Mouse (Mus musculus): ENCODE measurements around the gene Nudc.
"Not testable (repeated sequence)": the region's sequence is repeated elsewhere in the genome, so short reads cannot be mapped to it uniquely, and the experiment has no call there.

Gene Nudc

DNA sequence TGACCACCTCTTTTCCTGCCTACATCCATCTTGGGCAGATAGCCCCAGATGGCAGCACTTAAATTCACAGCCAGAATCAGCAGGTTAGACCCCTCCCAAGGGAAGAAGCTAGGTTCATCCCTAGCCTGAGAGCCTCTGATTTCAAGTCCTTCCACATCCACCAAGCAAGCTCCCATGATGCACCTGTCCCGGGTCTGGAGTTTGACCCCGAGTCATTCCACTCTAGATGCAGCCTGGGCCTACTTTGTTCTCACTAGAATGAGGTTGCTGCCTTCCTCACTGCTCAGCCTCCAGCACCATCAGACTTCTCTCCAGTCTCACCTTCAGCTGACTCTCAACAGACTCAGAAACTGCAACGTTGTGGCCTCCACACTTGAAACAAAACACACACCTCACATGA lies 9.7 kb downstream of the Nudc start:
- DNase-seq (ENCODE audit: low spot score): no peak

DNA sequence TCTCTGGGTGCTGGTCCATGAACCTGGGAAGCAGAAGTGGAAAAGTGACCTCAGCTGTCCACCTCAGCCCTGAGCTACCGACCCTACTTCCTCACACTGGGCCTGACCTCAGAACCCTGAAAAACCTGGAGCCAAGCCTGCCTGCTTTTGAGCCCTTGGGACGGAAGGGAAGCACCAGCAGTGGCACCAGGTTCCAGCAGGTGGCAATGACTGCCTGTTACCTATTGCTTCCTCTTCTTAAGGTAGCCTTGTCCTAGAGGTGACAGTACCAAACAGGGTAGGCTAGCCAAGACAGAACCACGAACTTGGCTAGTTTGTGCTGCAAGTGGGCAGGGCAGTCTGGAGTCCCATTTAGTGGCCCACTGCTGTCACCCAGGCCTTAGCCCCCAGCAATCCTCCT lies 13.0 kb downstream of the Nudc start:
- DNase-seq (ENCODE audit: low spot score): no peak

DNA sequence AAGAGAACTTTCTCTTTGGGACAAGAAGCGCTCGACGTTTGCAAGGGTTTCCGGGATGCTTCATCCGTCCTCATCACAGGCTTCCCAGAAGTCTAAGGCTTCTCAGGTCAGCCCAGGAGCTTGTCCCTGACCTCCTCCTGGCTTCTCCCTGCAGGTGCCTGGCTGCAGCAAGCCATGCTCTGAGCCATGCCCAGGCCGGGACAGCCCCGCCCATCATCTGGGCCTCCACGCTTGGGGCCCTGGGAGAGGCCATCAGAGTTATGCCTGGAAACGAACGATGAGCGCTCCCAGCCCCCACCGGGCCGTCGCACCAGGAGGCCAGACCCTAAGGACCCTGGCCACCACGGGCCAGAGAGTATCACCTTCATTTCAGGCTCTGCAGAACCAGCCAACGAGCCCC lies 18.0 kb downstream of the Nudc start:
- DNase-seq (ENCODE audit: low spot score): no peak

DNA sequence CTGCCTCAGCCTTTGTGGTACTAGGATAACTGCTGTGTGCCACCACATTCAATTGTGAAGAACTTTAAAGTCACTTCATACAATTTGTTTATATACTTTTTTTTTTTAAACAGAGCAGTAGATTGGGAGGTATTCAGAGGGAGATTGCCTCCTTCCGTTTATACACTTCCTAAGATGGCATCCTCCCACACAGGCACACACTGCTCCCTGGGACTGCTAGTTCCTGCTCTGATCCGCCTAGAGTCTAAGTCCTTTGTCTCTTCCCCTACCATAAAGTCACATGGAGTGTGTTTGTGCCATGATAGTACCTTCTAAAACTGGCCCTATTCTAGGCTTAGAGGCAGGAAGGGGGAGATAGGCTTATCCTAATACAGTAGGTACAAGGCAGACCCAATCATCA lies 24.3 kb downstream of the Nudc start:
- no peak for DNase-seq (ENCODE audit: low spot score)

DNA sequence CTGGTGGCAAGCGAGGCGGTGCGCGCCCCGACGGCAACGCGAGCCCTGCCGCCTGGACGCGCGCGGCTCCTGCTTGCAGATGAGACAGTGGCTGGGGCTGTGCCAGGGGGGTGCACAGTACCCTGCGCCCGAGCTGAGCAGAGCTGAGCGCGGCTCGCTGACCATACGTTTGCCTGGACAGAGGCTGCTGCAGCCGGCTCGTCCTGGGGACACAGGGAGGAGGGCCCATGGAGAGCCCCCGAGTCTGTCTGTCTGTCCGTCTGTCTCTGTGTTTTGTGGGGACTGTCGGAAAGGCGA lies 26.5 kb downstream of the Nudc start:
- no peak for DNase-seq (ENCODE audit: low spot score)

DNA sequence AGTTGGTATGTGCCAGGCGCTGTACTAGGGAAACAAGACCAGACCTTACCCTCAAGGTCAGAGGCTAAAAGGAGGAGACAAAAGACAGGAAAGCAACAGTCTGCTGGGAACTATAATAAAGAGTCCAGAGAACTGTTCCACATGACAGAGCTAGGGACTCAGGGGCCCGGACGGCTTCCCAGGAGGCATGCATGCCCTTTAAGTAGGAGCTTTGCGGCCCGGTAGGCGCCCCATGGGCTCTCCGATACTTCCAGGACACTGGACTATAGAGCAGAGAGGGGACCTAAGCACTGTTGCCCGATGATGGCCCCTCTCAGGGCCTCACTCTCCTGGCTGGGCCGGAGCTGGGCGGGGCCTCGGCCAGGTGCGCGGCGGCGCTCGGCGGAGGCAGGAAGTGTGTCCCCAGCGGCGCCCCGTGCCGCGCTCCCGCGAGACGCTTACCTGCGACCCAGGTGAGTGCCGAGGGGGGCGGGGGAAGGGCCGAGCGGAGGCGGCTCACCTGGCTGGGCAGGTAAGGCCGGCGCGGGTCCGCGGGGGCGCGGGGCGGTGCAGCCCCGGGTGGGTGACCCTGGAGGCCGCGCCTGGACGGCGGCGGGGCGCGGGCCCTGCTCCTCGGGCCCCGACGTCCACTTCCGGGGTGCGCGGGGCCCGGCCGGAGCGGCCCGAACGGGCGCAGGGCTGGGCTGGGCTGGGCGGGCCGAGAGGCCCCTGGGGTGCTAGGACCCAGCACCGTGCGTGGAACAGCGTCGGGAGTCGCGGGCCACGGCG lies 27.0 kb downstream of the Nudc start, which contains the start of gene Kdf1:
Gene Kdf1 (plus strand): TSS at position 363 of the 768 bp plus-strand sequence.
- DNase-seq (ENCODE audit: low spot score): no peak

DNA sequence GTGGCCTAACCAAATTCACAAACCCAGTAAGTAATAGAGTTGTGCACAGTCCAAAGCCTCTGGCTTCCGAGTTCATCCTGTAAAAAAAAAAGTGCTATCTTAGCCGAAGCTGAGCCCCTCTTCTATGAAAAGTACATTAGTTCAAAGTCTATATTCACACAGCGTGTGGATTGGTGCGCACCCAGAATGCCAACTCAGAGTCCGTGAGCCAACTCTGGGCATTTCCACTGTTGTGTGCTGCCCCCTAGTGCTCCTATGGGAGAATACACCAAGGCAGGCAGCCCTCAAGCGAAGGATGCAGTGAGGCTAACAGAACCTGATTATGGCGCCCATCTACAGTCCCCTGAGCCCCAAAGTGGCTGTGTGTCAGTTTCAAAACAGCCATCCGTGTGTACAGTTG lies 32.8 kb downstream of the Nudc start:
- peak; percentile 66 for DNase-seq (ENCODE audit: low spot score)

DNA sequence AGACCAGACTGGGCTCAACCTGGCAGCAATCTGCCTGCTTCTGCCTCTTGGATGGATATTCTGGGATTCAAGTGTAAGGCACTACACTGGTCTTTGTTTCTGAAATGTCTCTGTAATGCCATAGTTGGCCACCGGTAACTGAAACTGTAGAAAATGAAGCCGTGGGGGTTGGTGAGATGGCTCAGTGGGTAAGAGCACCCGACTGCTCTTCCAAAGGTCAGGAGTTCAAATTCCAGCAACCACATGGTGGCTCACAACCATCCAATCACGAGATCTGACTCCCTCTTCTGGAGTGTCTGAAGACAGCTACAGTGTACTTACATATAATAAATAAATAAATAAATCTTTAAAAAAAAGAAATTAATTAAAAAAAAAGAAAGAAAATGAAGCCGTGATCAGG lies 33.3 kb downstream of the Nudc start:
- not testable (repeated sequence) for DNase-seq (ENCODE audit: low spot score)

DNA sequence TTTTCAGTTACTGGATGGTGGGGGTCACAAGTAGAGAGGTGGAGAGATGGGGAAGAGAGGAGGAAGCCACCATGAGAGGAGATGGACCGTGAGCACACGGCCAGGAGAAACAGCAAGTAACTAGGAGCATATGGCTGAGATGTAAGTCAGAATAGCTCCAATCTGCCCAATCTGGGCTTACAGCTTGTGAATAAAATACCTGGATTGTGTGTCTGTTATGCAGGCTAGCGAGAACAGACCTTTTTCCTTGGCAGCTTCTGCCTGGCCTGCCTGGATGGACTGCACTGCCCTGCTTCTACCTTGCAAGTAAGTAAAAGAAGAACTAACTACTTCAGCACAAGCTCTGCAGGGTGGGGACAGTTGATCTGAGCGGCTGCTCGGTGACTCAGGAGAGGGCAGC lies 34.7 kb downstream of the Nudc start:
- no peak for DNase-seq (ENCODE audit: low spot score)

DNA sequence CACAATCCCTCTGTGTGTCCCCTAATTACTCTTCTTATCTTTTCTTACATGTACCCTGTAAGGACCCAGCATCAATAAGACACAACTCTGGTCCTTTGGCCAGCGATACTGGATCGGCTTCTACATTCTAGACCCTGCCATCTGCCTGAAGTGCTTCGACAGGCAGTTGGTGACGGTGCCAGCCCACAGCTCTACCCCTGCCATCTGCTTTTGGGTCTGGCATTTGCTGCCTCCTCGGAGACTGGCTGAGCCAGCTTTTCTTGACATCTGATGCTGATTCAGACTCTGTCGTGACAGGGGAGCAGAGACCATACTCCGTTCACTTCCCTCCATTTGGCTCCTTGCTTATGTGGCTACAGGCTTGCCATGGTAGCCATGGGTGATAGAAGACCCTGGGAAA lies 36.8 kb downstream of the Nudc start:
- DNase-seq (ENCODE audit: low spot score): no peak

DNA sequence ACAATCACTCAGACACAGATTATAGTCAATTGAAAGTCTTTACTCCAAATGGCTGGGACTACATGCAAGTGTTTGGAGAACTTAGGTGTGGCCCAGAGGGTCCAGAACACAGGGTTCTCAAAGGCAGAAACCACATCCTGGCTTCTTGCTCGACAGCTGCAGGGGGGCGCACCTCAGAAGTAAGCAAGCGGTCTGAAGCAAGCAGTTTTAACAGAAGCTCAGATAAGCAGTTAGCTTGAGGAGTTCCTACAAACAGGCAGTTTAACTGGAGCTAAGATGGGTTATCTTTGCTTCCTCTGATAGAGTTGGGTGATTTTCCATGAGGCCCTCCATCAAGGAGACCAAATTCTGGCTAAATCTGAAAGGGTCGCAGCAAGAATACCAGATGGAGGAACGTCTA lies 39.2 kb downstream of the Nudc start:
- no peak for DNase-seq (ENCODE audit: low spot score)

DNA sequence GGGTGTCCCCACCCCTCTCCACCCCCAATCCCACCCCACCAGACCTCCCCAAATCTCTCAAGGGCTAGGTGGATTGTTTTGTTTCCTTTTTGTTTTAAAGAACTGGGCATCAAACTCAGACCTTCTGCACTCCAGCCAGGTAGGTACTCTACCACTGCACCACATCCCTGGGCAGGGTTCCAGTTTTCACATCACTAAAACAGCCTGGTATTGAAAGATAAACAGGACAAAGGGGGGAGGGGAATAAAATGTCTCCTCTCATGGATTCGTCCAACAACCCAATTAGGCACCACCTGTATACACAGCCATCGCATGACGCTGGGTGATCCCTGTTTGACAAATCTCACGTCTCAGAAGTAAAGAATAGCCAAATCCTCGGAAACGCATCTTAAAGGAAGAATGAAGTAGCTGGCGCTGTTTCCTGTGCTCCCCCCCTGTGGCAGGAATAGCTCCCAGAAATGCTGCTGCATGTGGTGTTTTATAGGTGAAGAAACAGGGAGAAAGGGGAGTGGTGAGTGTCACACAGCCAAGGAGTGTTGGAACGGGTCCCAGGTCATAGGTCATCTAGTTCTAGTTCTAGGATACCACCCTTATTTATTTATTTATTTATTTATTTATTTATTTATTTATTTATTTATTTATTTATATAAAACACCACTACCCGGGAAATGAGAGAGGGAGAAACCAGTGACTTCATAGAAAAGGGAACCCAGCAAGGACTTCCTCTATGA lies 40.9 kb downstream of the Nudc start:
- DNase-seq (ENCODE audit: low spot score): no peak

DNA sequence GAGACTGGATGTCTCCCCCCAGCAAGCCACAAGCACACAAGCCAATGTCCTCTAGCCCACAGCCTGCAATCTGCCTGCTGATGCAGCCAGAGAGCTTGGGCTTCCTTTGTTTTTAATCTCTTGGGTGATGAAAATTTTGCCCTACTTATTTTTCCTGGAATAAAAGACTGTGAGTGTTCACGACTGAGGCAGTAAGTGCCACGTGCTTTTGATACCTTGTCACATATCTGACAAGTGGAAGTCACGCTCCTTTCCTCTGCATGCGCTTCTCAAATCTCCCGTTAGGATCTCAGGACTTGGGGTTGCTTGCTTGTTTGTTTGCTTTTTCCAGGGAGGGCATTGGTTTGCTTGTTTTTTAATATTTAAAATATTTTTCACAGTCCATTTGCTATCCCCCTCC lies 41.5 kb downstream of the Nudc start:
- no peak for DNase-seq (ENCODE audit: low spot score)

DNA sequence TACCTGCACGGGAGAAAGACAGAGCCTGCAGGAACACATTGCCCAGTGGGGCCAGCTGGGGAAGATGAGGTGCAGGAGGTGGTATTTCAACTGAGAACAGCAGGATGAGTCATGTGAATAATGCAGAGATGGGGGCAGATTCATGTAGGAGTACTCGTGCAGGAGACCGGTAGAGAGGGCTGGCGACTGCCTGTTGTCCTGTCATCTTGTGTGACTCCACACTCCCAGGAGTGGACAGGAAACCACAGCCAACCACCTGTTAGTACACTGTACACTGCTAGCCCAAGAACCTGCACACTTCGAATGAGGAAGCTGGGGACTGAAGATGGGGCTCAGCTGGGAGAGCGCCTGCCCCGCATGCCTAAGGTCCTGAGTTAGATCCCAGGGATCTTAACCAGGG lies 44.3 kb downstream of the Nudc start:
- no peak for DNase-seq (ENCODE audit: low spot score)

DNA sequence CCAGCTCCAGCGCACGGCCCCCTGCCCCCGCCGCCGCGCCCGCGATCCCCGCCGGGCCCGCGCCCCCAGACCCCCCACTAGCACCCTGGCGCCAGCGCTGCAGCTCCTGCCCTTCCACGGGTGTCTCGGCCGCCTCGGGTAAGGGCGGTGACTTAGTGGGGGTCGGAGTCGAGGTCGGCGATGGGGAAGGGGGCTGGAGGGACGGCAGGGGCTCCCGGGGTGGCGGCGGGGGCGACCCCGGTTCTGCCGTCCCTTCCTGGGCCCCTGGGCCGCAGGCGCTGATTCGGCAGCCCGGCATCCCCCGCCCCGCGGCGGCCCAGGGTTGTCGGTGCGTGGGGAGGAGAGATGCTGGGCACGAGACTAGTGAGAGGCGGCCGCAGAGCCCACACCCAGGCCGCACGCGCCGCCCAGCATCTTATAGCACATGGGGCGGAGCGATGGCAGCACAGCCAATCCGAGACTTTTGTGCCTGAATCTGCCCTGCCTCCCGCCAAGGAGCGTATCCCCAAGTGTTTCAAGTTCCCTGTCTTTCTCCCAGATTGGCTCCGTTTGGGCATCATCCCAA lies 47.6 kb downstream of the Nudc start, which contains the start of gene Trnp1:
Gene Trnp1 (minus strand): TSS at position 391 of the 565 bp plus-strand sequence.
- no peak for DNase-seq (ENCODE audit: low spot score)

DNA sequence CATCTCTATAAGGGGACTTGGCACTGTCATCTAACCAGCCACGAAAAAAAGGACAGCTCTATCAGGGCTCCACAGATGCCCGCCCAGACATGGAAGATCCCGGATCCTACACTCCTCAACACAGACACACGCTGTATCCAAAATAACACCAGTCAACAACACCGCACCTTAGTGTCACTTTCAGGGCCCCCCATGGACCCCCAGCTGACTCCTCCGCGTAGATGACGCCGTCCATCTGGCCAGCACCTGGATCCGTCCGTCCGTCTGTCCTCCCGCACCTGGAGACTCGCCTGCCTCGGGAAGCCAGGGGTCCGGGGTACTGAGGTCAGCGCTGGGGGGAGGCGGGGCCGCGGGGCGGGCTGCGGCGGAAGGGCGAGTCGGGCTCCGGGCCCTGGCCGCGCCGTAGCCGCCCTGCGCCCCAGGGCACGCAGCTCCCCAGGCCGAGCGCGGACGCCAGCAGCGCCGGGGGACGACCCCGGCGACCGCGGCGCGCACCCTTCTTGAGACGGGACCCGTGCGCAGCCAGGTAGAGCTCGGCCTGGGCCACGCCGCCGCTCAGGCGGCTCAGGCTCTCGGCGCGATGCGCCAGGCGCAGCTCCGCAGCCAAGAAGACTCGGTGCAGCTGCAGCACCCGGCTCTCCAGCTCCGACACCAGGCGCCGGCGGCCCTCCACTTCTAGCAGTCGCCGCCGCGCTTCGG lies 48.2 kb downstream of the Nudc start:
- DNase-seq (ENCODE audit: low spot score): no peak

DNA sequence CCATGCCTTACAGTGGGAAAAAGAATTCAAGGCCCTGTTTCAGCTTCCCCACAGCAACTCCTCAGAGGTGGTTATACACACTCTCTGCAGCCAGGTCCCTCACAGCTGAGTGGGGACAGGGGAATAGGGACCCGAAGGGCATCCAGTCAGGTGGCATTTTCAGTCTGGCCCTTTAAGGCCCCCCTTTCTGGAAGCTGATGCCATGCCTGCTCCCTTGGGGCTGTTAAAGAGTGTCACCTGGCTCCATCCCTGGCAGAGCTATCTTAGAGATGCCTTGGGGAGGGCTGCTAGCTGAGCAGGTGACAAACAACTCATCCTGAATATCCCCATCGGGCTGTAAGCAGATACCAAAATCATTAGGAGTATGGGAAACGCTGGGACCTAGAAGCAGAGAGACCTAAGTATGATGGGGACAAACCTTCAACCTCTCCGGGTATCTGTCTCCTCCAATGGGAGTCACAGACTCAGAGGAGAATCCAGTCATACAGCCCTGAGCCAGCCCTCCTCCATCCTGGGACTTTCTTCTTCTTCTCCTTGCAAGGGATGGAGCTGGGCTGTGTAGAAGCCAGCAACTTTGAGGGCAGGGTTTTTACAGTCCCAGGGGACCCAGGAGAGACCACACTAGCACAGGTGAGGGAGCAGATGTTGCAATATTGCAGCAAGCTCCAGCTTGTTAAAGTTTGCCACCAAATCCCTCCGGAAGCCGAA lies 48.9 kb downstream of the Nudc start:
- no peak for DNase-seq (ENCODE audit: low spot score)

DNA sequence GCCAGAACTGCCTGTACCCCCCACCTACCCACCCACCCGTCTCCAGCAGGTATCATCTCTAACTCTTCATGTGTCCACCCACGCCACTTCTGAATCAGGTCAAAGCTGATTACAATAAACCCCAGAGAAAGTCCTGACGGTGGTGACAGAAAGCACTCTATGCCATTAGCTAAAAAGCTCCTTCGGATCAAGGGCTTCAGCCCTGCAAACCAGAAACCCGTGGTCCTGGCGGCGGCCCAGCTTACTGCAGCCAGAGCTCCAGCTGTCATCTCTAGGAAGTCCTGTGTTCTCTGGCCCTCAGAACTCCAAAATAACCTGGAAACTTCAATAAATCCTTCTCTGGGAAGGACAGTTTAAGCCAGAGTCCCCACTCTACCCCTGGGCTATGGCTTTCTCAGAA lies 50.1 kb downstream of the Nudc start:
- DNase-seq (ENCODE audit: low spot score): no peak

DNA sequence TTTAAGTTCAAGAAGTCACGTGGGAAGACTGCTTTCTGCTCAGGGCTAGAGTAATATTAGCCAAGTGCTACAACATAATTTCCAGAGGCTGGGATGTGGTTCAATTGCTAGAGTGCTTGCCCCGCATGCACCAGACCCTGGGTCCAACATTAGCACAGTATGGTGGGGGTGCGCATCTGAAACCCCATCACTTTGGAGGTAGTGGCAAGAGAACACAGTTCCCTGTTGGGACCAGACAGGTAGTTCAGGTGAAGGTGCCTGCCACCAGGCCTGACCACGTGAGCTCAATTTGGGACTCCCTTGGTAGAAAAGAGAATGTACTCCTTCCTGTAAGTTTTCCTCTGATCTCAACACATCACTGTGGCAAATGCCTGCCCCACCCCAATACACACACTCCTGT lies 50.9 kb downstream of the Nudc start:
- no peak for DNase-seq (ENCODE audit: low spot score)

DNA sequence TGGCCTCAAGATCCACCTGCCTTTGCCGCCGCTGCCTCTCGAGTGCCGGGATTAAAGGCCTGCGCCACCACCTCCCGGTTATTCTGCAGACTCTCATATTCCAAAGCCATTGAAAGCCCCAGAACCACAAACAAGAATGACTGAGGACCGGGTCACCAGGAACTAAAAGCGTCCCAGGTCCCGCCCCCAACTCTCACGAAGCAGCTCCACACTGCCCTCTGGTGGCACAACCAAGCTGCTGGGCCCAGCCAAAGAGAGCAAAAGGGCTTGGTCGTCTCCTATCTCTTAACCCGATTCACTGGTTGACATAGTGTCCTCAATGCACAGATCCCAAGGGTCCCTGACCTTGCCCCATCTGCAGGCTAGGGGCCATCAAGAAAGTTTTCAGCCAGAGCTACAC lies 51.4 kb downstream of the Nudc start:
- peak; percentile 92 for DNase-seq (ENCODE audit: low spot score)

DNA sequence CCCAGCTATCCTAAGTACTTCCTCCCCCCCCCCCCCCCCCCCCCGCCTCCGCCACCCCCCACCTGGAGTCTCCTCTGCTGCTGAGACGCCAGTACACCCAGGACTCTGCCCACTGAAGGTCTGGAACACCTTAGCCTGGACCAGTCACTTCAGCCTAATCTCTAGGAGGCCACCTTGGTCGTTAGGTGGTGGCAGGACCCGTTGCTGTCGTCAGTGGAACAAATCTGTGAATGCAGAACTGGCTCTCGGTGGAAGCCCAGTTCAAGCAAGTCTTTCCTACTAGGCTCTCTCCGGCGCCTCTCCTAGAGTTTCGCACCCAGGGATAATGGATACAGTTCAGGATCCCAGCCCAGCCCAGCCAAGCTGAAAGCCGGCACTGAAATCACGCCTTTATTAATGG lies 51.9 kb downstream of the Nudc start:
- DNase-seq (ENCODE audit: low spot score): no peak

DNA sequence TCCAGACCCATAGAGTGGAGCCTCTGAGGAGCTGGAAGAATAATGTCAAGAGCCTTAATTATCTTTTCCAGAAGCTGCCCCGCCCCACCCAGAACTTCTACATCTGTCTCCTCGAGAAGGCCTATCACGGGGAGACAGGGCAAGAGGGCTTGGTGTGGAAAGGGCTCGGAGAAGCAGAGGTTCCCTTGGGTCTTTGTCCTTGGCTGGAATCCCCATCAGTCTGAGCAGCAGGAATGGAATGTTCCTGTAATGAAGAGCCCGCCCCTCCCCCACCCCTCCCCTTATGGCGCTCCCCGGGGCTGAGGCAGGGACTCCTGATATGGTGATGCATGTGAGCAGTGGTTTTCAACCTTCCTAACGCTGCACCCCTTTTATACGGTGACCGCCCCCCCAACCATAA lies 54.0 kb downstream of the Nudc start:
- DNase-seq (ENCODE audit: low spot score): peak; percentile 51
